Mouse (Mus musculus): ENCODE data around the gene Vrk2.

DNA sequence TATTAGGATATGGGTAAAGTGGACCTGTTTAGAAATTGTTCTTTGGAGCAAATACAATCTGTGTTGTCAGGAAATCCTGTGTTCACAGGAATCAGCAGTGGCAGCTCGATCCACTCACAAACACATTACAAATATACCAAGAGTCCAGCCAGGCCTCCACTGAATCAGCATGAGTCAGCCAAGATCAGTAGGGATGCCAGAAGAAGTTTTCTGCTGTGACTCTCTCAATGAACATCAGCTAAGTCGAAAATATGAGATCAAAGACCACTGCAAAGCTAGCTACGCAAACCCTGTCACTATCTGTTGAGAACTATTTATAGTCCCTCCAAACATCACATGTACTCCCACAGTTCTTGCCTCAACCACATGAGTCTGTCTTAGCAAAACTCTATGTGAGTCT lies 74.8 kb downstream of the Vrk2 start:
- TF ChIP-seq CTCF (IDR thresholded peaks at IDR 0.05; ENCODE audit: insufficient read depth, low read depth, low read length) (no peak), POLR2A (IDR thresholded peaks at IDR 0.05; ENCODE audit: insufficient read depth, low read depth, low read length) (no peak)
